Mouse (Mus musculus) layer of hippocampus, postnatal 10 days (tissue): ENCODE measurements at regions not wholly inside any gene's neighbourhood (a gene's known extent, or its start where the extent isn't known, plus 50 kb on each side); places are given as distances from the start of the nearest gene placed in this dataset.

Experiments used
- DNase-seq, 2 experiments: peaks; one replicate each; pipeline ENCODE4 v3.0.0; 2021; ENCODE audit warnings: low spot score in 2 of 2

GRCm38 (mm10) chr2:57424879-57425278 is 187.4 kb downstream of the Gpd2 start:
- no peak for DNase-seq

- no peak for DNase-seq
Observed at GRCm38 (mm10) chr2:57425439-57425838, 188.0 kb downstream of the Gpd2 start.

GRCm38 (mm10) chr2:57450996-57451770 is 213.7 kb downstream of the Gpd2 start:
- DNase-seq = no peak

- no peak for DNase-seq
Observed at GRCm38 (mm10) chr2:57453896-57454679, 216.7 kb downstream of the Gpd2 start.

GRCm38 (mm10) chr2:57459901-57460300 is 222.5 kb downstream of the Gpd2 start:
- DNase-seq = no peak

- no peak for DNase-seq
Observed at GRCm38 (mm10) chr2:57473873-57474272, 236.4 kb downstream of the Gpd2 start.

- no peak for DNase-seq
Observed at GRCm38 (mm10) chr2:57492116-57492515, 254.7 kb downstream of the Gpd2 start.

GRCm38 (mm10) chr2:57492914-57493621 is 255.6 kb downstream of the Gpd2 start:
- DNase-seq = no peak

GRCm38 (mm10) chr2:57496315-57496954 is 259.0 kb downstream of the Gpd2 start:
- no peak for DNase-seq

GRCm38 (mm10) chr2:57497933-57498332 is 260.5 kb downstream of the Gpd2 start:
- DNase-seq = no peak

- no peak for DNase-seq
Observed at GRCm38 (mm10) chr2:57504678-57505077, 267.2 kb downstream of the Gpd2 start.

- DNase-seq = no peak
Observed at GRCm38 (mm10) chr2:57522465-57522864, 285.0 kb downstream of the Gpd2 start.

- no peak for DNase-seq
Observed at GRCm38 (mm10) chr2:57522983-57523382, 285.5 kb downstream of the Gpd2 start.

- DNase-seq = no peak
Observed at GRCm38 (mm10) chr2:57527966-57528365, 290.5 kb downstream of the Gpd2 start.

GRCm38 (mm10) chr2:57539842-57540241 is 302.4 kb downstream of the Gpd2 start:
- no peak for DNase-seq

- DNase-seq = peak; percentile 5 to 19
Observed at GRCm38 (mm10) chr2:57565258-57565657, 327.8 kb downstream of the Gpd2 start.

- DNase-seq = no peak
Observed at GRCm38 (mm10) chr2:57566103-57566502, 328.7 kb downstream of the Gpd2 start.

- no peak for DNase-seq
Observed at GRCm38 (mm10) chr2:57567183-57567582, 329.7 kb downstream of the Gpd2 start.

- DNase-seq = no peak
Observed at GRCm38 (mm10) chr2:57587065-57587464, 349.6 kb downstream of the Gpd2 start.

- DNase-seq = no peak
Observed at GRCm38 (mm10) chr2:57593558-57593957, 356.1 kb downstream of the Gpd2 start.

- peak; percentile 19 to 36 for DNase-seq
Observed at GRCm38 (mm10) chr2:57597694-57598358, 360.4 kb downstream of the Gpd2 start.
